Mouse (Mus musculus): ENCODE results near the gene Uvssa.
"Not testable (repeated sequence)": the region's sequence is repeated elsewhere in the genome, so short reads cannot be mapped to it uniquely, and the experiment has no call there.

The Uvssa gene

DNA sequence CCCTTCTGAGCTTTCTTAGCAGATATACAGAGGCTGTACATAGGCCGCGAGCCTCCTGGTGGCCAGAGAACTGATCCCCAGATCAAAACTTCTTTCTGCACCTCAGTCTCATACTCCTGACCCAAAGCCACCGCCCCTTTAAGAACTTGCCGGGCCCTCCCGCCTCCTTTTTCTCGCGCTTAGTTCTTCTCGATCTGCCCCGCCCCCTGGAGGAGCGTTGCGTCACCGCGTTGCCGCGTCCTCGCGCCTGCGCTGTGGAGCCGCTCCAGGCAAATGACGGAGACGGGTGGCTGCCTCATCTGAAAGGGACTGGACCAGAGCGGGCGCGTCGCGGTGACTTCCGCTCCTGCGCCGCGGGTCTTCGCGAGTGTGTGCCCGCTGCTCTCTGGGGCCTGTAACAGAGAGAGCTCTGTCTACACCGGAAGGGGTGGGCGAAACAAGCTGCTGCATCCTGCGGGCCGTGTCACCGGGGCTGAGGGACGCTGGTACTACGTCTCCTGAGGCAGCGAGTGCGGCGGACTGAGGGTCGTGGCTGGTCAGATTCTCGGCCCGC, at the start of gene Uvssa:
TSS of gene Uvssa (plus strand) at position 248 of the 553 bp plus-strand sequence.
- peak; percentile 98 to 99 for DNase-seq (ENCODE audit: low spot score in 2 of 2)

- no peak for DNase-seq (ENCODE audit: low spot score in 2 of 2)
Observed at GRCm38 (mm10) chr5:33334381-33335272, 43.7 kb upstream of the Uvssa start.

GRCm38 (mm10) chr5:33335273-33335976, 42.9 kb upstream of the Uvssa start, which contains the start of gene Maea:
TSS of gene Maea (plus strand) at chr5:33335509.
- peak; percentile 96 to 97 for DNase-seq (ENCODE audit: low spot score in 2 of 2)

DNA sequence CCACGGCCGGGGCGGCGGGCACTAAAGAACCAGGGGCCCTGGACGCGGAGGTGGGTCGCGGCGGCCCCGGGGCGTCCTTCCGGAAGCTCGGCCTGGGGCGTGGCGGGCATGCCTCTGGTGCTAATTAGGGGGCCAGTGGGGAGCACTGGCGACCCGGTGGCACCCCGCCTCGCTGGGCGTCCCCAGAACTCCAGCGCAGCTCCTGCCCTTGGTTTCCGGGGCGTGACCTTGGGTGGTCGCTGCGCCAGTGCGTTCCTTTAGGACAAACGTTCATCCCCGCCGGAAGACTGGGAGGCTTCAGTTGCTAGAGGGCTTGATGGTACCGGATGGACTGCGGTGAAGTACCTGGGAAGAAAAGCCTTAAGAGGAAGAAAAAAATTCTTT, 42.4 kb upstream of the Uvssa start:
- peak in 1 of 2 experiments; percentile 18 for DNase-seq (ENCODE audit: low spot score in 2 of 2)

GRCm38 (mm10) chr5:33337206-33337605, 41.1 kb upstream of the Uvssa start:
- no peak for DNase-seq (ENCODE audit: low spot score in 2 of 2)

DNA sequence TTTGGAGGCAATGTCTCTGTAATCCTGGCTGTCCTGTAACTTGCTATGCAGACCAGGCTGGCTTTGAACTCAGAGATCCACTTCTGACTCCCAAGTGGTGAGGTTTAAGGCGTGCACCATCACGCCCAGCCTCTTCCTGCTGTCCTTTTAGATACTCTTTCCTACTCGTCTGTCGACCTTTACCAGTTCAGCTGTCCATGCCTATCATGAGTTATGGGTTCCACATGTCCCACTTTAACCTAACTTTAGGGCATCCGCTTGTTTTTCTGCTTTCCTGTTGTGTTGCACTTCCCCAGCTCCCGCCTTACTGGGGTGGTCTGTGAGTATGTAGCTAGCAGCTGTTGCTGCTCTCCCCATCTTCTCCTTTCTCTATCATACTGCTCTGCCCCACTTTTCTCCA, 37.2 kb upstream of the Uvssa start:
- no peak for DNase-seq (ENCODE audit: low spot score in 2 of 2)

DNA sequence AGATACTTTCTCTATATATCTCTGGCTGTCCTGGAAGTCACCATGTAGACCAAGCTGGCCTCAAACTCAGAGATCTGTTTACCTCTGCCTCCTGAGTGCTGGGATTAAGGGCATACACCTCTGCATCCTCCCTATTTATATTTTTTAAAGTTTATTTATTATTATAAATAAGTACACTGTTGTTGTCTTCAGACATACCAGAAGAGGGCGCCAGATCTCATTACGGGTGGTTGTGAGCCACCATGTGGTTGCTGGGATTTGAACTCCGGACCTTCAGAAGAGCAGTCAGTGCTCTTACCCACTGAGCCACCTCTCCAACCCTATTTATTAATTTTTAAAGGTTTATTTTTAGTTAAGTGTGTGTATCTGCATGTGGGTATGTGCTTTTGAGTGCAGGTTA, 36.1 kb upstream of the Uvssa start:
- DNase-seq (ENCODE audit: low spot score in 2 of 2): not testable (repeated sequence)

GRCm38 (mm10) chr5:33342821-33343220, 35.5 kb upstream of the Uvssa start:
- DNase-seq (ENCODE audit: low spot score in 2 of 2): no peak

DNA sequence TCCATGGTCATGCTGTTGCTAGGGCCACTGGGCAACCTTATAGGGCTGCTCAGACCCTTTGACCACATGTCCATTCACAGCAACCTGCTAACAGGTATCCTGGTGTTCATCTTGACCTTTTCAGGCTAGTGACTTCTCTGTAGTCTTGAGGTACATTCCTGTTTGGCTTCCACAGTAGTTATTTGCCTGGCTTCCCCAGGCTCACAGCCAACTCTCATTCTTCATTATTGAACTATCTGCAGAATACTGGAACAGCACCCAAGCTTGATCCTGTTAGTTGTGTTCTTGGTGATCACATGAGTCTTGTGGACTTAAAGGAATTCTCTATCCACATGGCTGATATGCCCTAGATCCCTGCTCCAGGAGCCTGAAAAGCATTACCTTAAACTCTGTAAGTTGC, 34.8 kb upstream of the Uvssa start:
- DNase-seq (ENCODE audit: low spot score in 2 of 2): no peak

GRCm38 (mm10) chr5:33344070-33344469, 34.3 kb upstream of the Uvssa start:
- no peak for DNase-seq (ENCODE audit: low spot score in 2 of 2)

GRCm38 (mm10) chr5:33347620-33348019, 30.7 kb upstream of the Uvssa start:
- no peak for DNase-seq (ENCODE audit: low spot score in 2 of 2)

DNA sequence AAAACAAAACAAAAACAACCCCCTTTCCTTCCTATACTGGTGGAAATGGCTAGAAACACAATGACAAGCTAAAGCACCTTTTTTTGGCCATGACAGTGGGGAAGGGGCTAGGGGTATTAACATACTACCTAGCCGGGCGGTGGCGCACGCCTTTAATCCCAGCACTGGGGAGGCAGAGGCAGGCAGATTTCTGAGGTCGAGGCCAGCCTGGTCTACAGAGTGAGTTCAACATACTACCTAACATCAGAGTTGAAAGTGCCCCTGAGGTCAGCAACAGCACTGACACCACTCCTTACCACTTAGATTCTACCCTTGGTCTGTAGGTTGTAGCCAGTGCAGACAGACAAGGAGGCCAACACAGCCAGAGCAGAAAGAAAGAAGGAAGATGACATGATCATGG, 29.1 kb upstream of the Uvssa start:
- DNase-seq (ENCODE audit: low spot score in 2 of 2): no peak

DNA sequence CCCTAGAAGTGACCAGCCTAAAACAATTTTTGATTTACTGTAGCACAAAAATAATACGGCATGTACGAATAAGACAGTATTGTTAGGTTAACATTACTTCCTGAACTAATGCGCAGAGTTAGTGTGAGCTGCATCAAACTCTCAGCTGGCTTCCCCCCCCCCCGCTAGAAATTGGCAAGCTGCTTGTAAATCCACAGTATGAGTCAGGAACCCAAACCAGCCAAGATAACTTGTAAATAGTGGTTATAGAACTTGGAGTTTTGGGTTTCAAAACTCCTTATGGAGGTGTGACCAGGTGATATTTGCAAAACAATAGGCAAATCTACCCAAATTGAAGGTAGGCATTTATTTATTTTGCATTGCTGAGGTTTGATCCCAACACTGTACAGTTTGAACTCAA, 28.6 kb upstream of the Uvssa start:
- no peak for DNase-seq (ENCODE audit: low spot score in 2 of 2)

DNA sequence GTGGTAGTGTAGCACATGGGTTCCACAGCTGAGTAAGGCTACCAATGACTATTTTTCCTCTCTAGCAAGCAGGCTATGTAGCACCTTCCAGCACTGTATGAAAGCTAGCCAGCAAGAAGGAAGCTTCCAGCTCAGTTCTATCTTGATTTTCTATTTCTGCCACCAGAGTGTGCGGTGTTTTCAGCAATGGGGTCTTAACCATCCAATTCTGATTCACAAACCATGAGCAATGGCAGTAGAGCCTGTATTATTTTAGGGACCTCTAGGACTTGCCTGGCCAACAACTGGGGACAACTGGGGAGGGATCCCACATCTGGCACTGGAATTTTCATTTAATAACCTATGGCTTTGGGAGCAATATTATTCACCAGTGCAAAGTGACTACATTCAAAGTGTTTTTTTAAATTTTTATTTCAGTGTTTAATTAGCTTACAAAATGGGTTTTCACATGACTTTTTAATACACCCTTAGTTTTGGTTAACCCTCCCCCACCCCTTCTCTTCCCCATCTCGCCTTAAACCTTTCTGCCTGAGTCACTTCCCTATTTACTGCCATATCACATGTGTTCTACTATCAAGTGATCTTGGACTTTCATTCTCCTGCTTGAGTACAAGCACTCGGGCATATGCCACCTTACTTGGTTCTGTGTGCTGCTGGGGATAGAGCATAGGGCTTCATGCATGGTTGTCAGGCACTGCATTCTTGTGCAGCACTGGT, 26.6 kb upstream of the Uvssa start:
- no peak for DNase-seq (ENCODE audit: low spot score in 2 of 2)

GRCm38 (mm10) chr5:33352273-33352645, 26.1 kb upstream of the Uvssa start:
- no peak for DNase-seq (ENCODE audit: low spot score in 2 of 2)

- DNase-seq (ENCODE audit: low spot score in 2 of 2): no peak
Observed at GRCm38 (mm10) chr5:33353011-33353410, 25.3 kb upstream of the Uvssa start.

GRCm38 (mm10) chr5:33357494-33357893, 20.9 kb upstream of the Uvssa start:
- no peak for DNase-seq (ENCODE audit: low spot score in 2 of 2)

- no peak for DNase-seq (ENCODE audit: low spot score in 2 of 2)
Observed at GRCm38 (mm10) chr5:33358467-33358866, 19.9 kb upstream of the Uvssa start.

GRCm38 (mm10) chr5:33363263-33363662, 15.1 kb upstream of the Uvssa start:
- no peak for DNase-seq (ENCODE audit: low spot score in 2 of 2)

DNA sequence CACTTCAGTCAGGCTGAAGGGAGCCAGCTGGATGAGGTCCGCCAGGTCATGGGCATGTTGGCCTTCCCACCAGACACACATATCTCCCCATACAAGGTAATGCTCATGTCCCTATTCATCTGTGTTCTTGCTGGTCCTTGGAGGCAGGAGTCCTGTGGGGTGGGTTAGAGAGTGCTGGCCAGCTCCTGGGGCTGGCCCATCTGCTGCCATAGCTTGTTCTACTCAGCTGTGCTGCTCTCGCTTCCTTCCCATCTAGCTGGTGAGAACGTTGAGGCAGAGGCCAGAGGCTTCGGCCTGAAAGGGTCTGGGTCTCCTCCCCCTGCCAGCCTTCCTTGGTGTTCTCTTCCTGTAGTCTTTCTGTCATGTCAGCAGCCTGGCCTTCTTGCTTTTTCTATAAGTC, 9.7 kb upstream of the Uvssa start:
- no peak for DNase-seq (ENCODE audit: low spot score in 2 of 2)

DNA sequence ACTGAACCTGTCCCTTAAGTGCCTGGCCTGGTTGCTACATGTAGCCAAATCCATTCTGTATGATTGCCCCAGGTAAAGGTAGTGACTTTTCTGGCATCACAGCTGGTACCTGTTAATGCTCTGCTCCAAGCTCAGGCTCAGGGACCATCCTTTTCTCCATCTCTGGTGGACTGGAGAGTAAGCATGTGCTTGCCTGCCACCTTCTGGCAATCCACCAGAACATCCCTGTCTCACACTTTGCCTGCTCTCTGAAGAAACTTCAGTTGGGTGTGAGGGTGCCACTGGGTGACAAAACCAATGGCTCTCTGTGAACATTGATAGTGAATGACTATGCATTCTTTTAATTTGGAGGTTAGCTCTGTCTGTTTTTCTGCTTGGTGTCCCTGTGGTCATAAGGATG, 7.2 kb upstream of the Uvssa start:
- DNase-seq (ENCODE audit: low spot score in 2 of 2): no peak

DNA sequence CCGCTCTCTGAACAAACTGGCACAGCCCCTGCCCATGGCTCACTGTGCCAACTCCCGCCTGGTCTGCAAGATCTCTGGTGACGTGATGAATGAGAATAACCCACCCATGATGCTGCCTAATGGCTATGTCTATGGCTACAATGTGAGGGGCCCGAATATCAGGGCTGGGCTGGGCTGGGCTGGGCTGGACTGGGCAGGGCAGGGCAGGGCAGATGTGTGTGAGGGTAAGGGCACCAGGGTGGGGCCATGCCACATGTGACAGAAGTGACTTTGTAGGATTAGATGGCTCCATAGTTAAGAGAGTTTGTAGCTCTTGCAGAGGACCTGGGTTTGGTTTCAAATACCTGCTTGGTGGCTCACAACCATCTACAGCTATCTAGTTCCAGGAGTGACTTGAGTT, 6.7 kb upstream of the Uvssa start:
- no peak for DNase-seq (ENCODE audit: low spot score in 2 of 2)

Measured in frontal cortex, postnatal 10 days (tissue).